Mouse (Mus musculus) hindbrain, embryonic 15.5 days (tissue): ENCODE measurements around the gene Ankrd65. TPM values are rescaled to one million over a fixed set of nuclear protein-coding genes. Genes with fewer than 3 reads are reported as not detected.
A peak's percentile ranks its signal among the peaks of the same experiment; 100 is the strongest.

Experiments
- ATAC-seq: fragments of 200-750 bp; cut with Nextera tagmentation; 2 replicates; pipeline ENCODE4 v1.8.0; 2017; ENCODE audit warnings: low read depth, moderate number of reproducible peaks, moderate TSS enrichment; ENCODE audit not compliant: low FRiP score
- H3K27ac ChIP-seq: fragments of 300-500 bp; sonication (generic); replicated peaks from 2 replicates; pipeline ENCODE4 v1.5.1; 2015; ENCODE audit warnings: mild to moderate bottlenecking, inconsistent platforms
- H3K27me3 ChIP-seq: fragments of 300-500 bp; sonication (generic); 2 replicates; pipeline ENCODE4 v1.6.1; 2015; ENCODE audit warnings: control low read depth, inconsistent platforms
- H3K36me3 ChIP-seq: fragments of 300-500 bp; sonication (generic); 2 replicates; pipeline ENCODE4 v1.6.1; 2015; ENCODE audit warnings: control low read depth, inconsistent platforms
- H3K4me1 ChIP-seq: fragments of 300-500 bp; sonication (generic); replicated peaks from 2 replicates; pipeline ENCODE4 v1.6.1; 2015; ENCODE audit warnings: control low read depth, inconsistent platforms
- H3K4me2 ChIP-seq: fragments of 300-500 bp; sonication (generic); 2 replicates; pipeline ENCODE4 v1.6.1; 2015; ENCODE audit warnings: moderate library complexity, mild to moderate bottlenecking, inconsistent platforms
- H3K4me3 ChIP-seq: fragments of 300-500 bp; sonication (generic); 2 replicates; pipeline ENCODE4 v1.5.1; 2015; ENCODE audit warnings: mild to moderate bottlenecking, inconsistent platforms
- H3K9ac ChIP-seq: fragments of 300-500 bp; sonication (generic); 2 replicates; pipeline ENCODE4 v1.6.1; 2015; ENCODE audit warnings: inconsistent platforms
- H3K9me3 ChIP-seq: fragments of 300-500 bp; sonication (generic); 2 replicates; pipeline ENCODE4 v1.6.1; 2016; ENCODE audit warnings: control low read depth, inconsistent platforms
- WGBS: fragments of 180-500 bp; shearing (Covaris S2); methylation state at CpG from one replicate; pipeline ENCODE4 v1.1.7; 2015; 5-methylcytosine and 5-hydroxymethylcytosine counted together
- polyA plus RNA-seq: library from polyadenylated mRNA; unstranded; fragments of >200 nt; fragmentation: Nextera tagmentation; extraction: Ambion mirVana; gene quantifications from 2 replicates; pipeline ENCODE4 v1.2.1, GENCODE M21; 2015

Gene Ankrd65
- polyA plus RNA-seq, 1 experiment from 2014 or later: not detected

- H3K4me3 ChIP-seq: no peak overlapping the region
- H3K27me3 ChIP-seq: 0 out of 2 replicates have a peak, but pooled peaks cover 2% of the 10 kb centered on the region
- H3K4me2 ChIP-seq: no peak overlapping the region
- no peak overlapping the region for H3K27ac ChIP-seq
- H3K36me3 ChIP-seq: peaks cover 3% of the 10 kb centered on the region; the same call in 1 of the 2 replicates
- H3K9ac ChIP-seq: no peak overlapping the region
- 81% methylated on average over 1 of the region's 1 CpGs for WGBS
- no peaks in the 10 kb centered on the region for H3K9me3 ChIP-seq
- H3K4me1 ChIP-seq: peaks cover 23% of the 10 kb centered on the region
- no peak for ATAC-seq
Observed at GRCm38 (mm10) chr4:155802075-155802474, 11.8 kb downstream of the Ankrd65 start.

- Histone ChIP-seq H3K9me3 (no peaks in the 10 kb centered on the region), H3K36me3 (peaks cover 9% of the 10 kb centered on the region), H3K4me2 (peak within 1 kb of the TSS; percentile 83), H3K4me1 (peaks cover 23% of the 10 kb centered on the region), H3K27me3 (0 out of 2 replicates have a peak, but pooled peaks cover 2% of the 10 kb centered on the region), H3K27ac (peak within 1 kb of the TSS; percentile 61), H3K4me3 (peak within 1 kb of the TSS; percentile 58), H3K9ac (peak within 1 kb of the TSS; percentile 57)
- peak; percentile 73; the same call in 1 of the 2 replicates for ATAC-seq
- WGBS: 6% methylated on average over 12 of the region's 12 CpGs
Observed at GRCm38 (mm10) chr4:155802741-155803339, 12.6 kb downstream of the Ankrd65 start, which contains the start of gene Mrpl20. Gene Mrpl20, plus strand, starts transcription at chr4:155802878.

GRCm38 (mm10) chr4:155803340-155804041 lies 13.3 kb downstream of the Ankrd65 start:
- H3K4me3 ChIP-seq: peak overlapping the region; percentile 58
- WGBS: under 1% methylated on average over 58 of the region's 58 CpGs
- peaks cover 16% of the 10 kb centered on the region for H3K36me3 ChIP-seq
- peak overlapping the region; percentile 83 for H3K4me2 ChIP-seq
- peak; percentile 98 for ATAC-seq
- peaks cover 23% of the 10 kb centered on the region for H3K4me1 ChIP-seq
- peak overlapping the region; percentile 57 for H3K9ac ChIP-seq
- 0 out of 2 replicates have a peak, but pooled peaks cover 2% of the 10 kb centered on the region for H3K27me3 ChIP-seq
- no peaks in the 10 kb centered on the region for H3K9me3 ChIP-seq
- H3K27ac ChIP-seq: peak overlapping the region; percentile 61

- no peak for ATAC-seq
Observed at GRCm38 (mm10) chr4:155807841-155808240, 17.6 kb downstream of the Ankrd65 start.

GRCm38 (mm10) chr4:155811929-155812664 lies 21.9 kb downstream of the Ankrd65 start, which contains the start of gene Ccnl2:
Gene Ccnl2, plus strand, starts transcription at chr4:155812489.
- H3K27me3 ChIP-seq: no peaks in the 10 kb centered on the region
- H3K27ac ChIP-seq: peak within 1 kb of the TSS; percentile 92
- peak within 1 kb of the TSS; percentile 96 for H3K4me3 ChIP-seq
- H3K36me3 ChIP-seq: peaks cover 59% of the 10 kb centered on the region
- peak within 1 kb of the TSS; percentile 97 for H3K9ac ChIP-seq
- H3K4me2 ChIP-seq: peak within 1 kb of the TSS; percentile 83
- H3K4me1 ChIP-seq: peaks cover 31% of the 10 kb centered on the region
- WGBS: under 1% methylated on average over 58 of the region's 60 CpGs
- peak; percentile 99 for ATAC-seq
- H3K9me3 ChIP-seq: no peaks in the 10 kb centered on the region

More at GRCm38 (mm10) chr4:155807841-155808240, 17.6 kb downstream of the Ankrd65 start:
- Histone ChIP-seq H3K9me3 (no peaks in the 10 kb centered on the region), H3K4me3 (no peak overlapping the region), H3K36me3 (peaks cover 40% of the 10 kb centered on the region), H3K4me2 (no peak overlapping the region), H3K4me1 (peaks cover 28% of the 10 kb centered on the region), H3K27ac (no peak overlapping the region), H3K27me3 (no peaks in the 10 kb centered on the region), H3K9ac (no peak overlapping the region)
- WGBS: 89% methylated on average over 3 of the region's 3 CpGs

- Histone ChIP-seq H3K9ac (peak overlapping the region; percentile 97), H3K4me3 (peak overlapping the region; percentile 96), H3K4me1 (peaks cover 31% of the 10 kb centered on the region), H3K36me3 (peaks cover 60% of the 10 kb centered on the region), H3K4me2 (peak overlapping the region; percentile 83), H3K27ac (peak overlapping the region; percentile 92), H3K9me3 (no peaks in the 10 kb centered on the region), H3K27me3 (no peaks in the 10 kb centered on the region)
- ATAC-seq: peak; percentile 63
- WGBS: under 1% methylated on average over 49 of the region's 49 CpGs
Observed at GRCm38 (mm10) chr4:155812665-155813181, 22.5 kb downstream of the Ankrd65 start.

- Histone ChIP-seq H3K4me2 (no peak overlapping the region), H3K36me3 (peaks cover 74% of the 10 kb centered on the region), H3K27ac (no peak overlapping the region), H3K9me3 (no peaks in the 10 kb centered on the region), H3K9ac (no peak overlapping the region), H3K4me3 (no peak overlapping the region), H3K27me3 (no peaks in the 10 kb centered on the region), H3K4me1 (peaks cover 22% of the 10 kb centered on the region)
- 73% methylated on average over 4 of the region's 4 CpGs for WGBS
- ATAC-seq: no peak
Observed at GRCm38 (mm10) chr4:155817533-155817932, 27.3 kb downstream of the Ankrd65 start.

- no peaks in the 10 kb centered on the region for H3K27me3 ChIP-seq
- no peak overlapping the region for H3K4me2 ChIP-seq
- H3K9ac ChIP-seq: no peak overlapping the region
- H3K27ac ChIP-seq: no peak overlapping the region
- no peak overlapping the region for H3K4me3 ChIP-seq
- H3K36me3 ChIP-seq: peaks cover 94% of the 10 kb centered on the region
- WGBS: 75% methylated on average over 7 of the region's 7 CpGs
- no peaks in the 10 kb centered on the region for H3K4me1 ChIP-seq
- no peak for ATAC-seq
- no peaks in the 10 kb centered on the region for H3K9me3 ChIP-seq
Observed at GRCm38 (mm10) chr4:155821025-155821424, 30.8 kb downstream of the Ankrd65 start.

GRCm38 (mm10) chr4:155823443-155823842 lies 33.2 kb downstream of the Ankrd65 start:
- ATAC-seq: no peak
- Histone ChIP-seq H3K4me3 (no peak overlapping the region), H3K4me1 (no peaks in the 10 kb centered on the region), H3K9ac (no peak overlapping the region), H3K9me3 (no peaks in the 10 kb centered on the region), H3K27me3 (no peaks in the 10 kb centered on the region), H3K27ac (no peak overlapping the region), H3K4me2 (no peak overlapping the region), H3K36me3 (peaks cover 85% of the 10 kb centered on the region)
- WGBS: 95% methylated on average over 16 of the region's 16 CpGs

- Histone ChIP-seq H3K4me3 (no peak overlapping the region), H3K36me3 (peaks cover 23% of the 10 kb centered on the region), H3K4me1 (peaks cover 24% of the 10 kb centered on the region), H3K27me3 (no peaks in the 10 kb centered on the region), H3K4me2 (no peak overlapping the region), H3K27ac (no peak overlapping the region), H3K9ac (no peak overlapping the region), H3K9me3 (no peaks in the 10 kb centered on the region)
- ATAC-seq: no peak
- 92% methylated on average over 4 of the region's 4 CpGs for WGBS
Observed at GRCm38 (mm10) chr4:155829866-155830265, 39.6 kb downstream of the Ankrd65 start.

- peaks cover 24% of the 10 kb centered on the region for H3K4me1 ChIP-seq
- no peak for ATAC-seq
- H3K4me3 ChIP-seq: peak overlapping the region; percentile 85
- H3K9ac ChIP-seq: no peak overlapping the region; the same call in 1 of the 2 replicates
- peak overlapping the region; percentile 75 for H3K4me2 ChIP-seq
- 58% methylated on average over 8 of the region's 8 CpGs for WGBS
- H3K9me3 ChIP-seq: no peaks in the 10 kb centered on the region
- H3K36me3 ChIP-seq: peaks cover 16% of the 10 kb centered on the region
- no peaks in the 10 kb centered on the region for H3K27me3 ChIP-seq
- H3K27ac ChIP-seq: peak overlapping the region; percentile 92; the same call in 1 of the 2 replicates
Observed at GRCm38 (mm10) chr4:155830596-155830995, 40.4 kb downstream of the Ankrd65 start.
